Mouse (Mus musculus) ZHBTc4 (cell line): ENCODE measurements around the gene Zfp366.

Experiments used
- DNase-seq: peaks from one replicate; pipeline ENCODE4 v3.0.0-alpha.2; 2011; ENCODE audit warnings: low read depth, low spot score

The Zfp366 gene

DNA sequence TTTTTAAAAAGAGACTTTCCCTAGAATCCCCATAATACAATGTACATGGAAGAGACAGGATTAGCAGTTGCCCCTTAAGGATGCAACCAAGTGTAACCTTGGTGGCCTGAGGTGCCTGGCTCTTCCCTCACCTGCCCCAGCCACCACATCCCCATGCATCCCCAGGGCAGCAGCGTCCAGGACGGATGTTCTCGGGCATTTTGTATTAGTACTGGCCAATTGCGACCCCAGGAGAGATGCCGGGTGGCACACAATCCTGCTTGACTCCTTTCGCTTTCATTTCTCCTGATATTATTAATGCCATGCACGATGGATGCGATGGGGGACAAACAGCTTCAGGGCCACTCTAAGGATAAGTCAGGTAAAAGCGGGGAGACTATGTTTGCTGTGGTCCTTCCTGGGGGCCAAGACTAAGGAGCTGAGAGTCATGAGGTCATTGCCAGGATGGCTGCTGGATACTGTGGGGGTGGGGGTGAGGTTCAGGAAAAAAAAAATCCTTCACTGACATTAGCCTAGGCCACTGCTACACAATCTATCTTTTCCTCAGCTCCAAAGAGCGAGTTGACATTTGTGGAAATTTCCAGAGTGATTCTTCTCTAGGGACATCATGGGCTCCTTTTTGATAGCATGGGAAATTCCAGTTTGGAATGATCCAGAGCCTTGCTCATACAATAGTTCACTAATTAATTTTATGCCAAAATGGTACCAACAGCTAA is 1.7 kb downstream of the Zfp366 start:
- DNase-seq, result no peak

DNA sequence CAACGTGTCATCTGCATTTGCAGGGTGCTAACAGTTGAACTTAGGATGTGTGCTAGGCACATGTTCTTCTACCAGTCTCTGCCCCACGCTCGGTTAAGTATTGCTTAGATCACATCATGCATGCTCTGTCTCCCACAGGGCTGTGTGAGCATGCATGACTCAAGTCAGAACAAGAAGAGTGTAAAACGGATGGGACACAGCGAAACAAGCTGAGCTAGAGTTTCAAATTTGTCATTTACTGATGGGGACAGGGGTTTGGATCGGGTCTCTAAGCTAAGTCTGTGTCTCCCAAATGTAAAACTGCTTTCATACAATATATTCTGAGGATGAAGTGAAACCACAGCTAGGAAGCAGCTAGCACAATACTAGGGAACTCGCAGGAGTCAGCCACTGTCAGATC is 2.2 kb downstream of the Zfp366 start:
- DNase-seq, result no peak

DNA sequence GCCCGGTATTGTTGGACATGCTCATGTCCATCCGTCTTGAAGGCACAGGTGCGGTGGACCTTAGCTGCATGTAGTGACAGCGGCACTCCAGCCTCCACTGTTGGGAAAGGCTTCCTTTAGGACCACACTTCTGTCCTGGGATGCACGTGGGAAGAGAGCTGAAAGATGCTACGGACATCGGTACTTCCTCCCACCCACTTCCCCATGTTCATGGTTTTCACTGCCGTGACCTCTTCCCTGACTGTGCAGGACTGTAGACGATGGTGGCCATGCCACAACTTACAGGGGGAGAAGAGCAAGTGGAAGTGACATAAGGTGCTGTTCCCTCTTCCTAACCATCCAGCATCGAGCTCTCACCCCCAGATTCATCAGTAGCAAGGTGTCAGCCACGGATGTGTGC is 2.8 kb downstream of the Zfp366 start:
- DNase-seq, result no peak

DNA sequence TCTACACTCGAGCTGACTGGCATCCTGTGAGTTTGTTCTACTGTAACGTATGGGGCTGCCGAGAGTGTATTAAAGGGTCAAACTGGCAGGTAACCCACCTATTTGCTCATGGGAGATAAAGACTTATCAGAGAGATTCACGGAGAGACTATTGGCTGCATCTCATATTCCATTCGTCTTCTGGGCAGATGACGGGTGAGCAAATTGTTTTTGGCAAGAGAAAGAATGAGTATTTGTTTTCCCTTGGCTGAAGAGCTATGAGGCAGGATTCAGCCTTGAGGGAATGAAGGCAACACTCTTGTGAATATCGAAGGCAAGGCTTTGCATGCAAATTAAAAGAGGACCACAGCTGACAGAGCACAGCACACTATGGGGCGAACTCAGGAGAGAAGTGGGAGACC is 4.0 kb downstream of the Zfp366 start:
- no peak for DNase-seq

DNA sequence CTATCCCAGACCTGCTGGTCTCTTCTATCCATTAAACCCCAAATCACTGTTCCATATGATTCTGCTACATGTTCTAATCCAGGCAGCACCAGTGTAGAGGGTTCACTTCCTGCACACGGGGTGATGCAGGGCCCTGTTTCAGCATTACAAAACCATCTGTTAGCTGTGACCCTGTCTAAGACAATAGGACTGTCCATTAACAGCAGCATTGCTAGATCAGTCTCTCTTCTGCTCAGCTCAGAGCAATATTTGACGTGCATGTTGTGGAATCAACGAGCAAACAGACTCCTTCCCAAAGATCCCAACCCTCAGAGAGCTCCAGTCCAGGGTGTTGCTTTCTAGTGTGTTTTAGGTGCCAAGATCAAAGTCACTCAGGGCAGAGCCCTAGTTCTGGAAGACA is 5.0 kb downstream of the Zfp366 start:
- no peak for DNase-seq

DNA sequence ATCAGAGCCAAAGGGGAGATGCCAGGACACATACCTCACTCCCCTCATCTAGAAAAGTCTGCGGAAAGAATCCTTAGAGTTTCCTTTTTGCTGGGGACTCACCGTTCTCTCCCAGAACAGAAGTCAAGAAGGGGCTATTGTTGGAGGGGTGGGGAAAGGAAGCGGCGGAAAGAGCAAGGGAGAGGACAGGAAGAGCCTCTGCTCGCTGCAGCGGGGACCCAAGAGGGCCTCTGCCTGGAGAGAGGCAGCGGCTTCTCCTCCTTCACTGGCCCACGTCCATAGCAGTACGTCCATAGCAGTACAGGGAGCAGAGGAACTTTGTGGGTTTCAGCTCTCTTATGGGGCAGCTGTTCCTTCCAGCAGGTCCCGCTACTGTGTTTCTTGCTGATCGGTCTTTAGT is 5.8 kb downstream of the Zfp366 start:
- DNase-seq, result no peak

DNA sequence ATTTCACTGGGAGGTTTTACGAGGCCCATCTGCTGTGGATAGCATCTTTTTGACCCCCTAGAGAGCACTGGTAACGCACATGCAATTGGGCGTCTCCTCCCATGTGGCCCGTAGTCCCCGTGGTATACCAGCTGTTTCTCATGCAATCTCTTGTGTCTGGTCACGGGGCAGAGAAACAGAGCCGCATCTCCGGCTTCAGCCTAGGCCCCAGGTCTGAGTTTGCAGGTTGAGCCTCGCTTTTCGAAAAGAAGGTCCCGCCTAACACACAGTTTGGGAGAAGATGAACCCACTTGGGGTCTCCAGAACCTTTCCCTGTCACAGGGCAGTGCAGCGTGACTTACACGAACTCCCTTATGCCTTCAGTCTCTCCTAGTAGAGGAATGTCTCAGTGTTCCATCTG is 6.4 kb downstream of the Zfp366 start:
- no peak for DNase-seq

DNA sequence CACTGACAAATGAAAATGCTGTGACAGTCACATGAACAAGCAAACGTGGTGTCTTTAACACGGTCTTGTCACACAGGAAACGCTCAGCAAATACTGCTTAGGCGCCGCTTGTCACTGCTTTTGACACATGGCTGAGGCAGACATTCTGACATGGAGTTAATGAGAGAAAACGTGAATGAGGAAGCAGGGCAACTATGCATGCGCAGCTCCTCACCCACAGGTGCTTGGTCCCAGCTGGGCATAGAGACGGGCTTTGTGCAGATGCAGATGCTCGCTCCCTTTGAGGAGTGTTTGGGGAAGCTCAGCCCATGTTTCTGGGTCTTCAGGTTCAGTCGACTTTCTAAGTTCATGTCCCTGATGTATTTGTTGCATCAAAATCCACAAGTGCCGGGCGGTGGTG is 11.7 kb downstream of the Zfp366 start:
- peak; percentile 8 for DNase-seq

DNA sequence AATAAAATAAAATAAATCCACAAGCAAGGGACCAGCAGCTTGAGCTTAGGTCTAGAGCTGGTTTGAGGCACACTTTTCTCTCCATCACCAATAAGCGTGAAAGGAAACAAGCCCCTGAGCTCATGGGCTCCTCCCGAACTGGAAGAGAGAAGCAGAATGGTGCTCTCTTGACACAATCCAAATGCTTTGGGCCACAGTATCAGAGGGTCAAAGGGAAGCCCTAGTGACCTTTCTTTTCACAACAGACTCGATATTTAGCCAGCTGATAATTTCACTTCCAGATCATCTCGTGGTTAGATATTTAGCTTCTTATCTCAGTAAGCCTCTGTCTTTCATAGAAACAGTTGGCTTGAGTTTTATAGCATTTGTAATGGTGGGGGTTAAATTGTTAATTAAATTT is 12.2 kb downstream of the Zfp366 start:
- no peak for DNase-seq

DNA sequence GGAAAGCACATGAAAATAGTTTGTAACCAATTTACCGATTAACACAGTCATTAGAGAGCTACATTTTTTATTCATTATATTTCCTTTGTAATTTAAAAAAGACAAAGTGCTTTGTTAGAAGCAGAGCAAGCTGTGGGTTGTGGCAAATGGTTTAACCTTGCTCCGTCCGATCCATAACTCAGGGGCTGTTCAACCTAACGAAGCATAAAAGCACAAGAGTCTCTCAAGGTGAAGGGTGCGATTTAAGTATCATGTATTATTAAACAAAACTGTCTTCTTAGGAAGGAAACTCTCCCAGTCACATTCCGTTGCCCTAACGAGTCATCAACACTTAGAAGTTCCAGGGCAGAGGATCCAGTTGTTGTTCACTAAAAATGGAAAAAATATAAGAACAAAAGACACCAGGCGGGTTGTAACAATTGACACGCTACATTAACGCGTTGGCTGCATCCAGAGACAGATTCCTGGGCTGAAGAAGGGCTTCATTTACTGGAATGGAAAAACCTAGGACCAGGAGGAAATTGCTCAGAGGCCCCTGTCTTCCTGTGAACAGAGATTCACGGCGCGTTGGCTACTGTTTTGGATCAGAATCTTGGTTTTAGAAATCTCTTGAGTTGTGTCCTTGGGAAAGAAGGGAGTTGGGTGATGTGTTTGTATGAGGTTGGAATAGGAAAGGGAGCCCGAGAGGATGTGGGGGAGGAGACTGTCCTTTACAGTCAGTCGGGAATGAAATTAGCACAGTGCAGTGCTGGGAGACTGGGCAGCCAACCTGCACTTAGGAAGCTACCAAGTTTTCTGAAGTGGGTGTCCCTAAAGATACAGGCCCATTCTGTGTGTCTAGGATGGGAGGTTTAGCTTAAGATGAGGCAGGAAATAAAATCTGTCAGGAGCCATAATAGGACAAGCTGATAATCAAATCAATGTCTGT is 17.3 kb downstream of the Zfp366 start:
- no peak for DNase-seq

DNA sequence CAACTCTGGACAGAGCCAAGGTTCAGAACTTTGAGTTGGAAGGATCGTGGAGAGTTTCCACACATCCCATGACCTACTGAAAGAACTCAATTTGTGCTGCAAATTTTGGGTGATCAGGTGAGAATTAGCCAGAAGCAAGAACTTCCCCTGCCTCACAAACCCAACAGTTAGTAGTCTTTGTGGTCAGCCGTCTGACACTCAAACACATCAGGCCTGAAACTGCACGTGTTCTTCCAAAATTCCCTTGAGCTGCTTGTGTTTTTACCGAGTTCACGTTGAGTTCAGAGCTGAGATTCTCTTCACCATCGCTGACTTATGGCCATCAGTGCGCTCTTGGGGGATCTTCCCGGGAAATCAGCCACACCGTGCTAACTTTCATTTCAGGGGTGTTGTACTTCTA is 22.6 kb downstream of the Zfp366 start:
- no peak for DNase-seq

DNA sequence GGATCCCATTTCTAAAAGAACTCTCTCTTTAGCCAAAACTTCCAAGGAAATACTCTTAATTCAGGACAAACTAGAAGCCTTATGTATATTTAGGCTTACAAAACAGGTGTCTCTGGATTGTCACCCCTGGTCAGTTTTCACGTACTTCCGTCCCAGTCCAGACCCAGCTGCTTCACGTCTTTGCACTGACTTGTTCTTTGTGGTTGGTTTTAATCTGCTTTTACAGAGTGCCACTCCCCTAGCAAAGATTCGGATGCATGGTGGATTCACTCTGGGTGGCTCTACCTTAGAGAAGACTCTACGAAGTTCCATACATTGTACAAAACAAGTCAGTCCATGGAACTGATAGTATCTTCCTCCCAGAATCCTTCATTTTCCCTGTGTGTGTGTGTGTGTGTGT is 25.2 kb downstream of the Zfp366 start:
- no peak for DNase-seq

DNA sequence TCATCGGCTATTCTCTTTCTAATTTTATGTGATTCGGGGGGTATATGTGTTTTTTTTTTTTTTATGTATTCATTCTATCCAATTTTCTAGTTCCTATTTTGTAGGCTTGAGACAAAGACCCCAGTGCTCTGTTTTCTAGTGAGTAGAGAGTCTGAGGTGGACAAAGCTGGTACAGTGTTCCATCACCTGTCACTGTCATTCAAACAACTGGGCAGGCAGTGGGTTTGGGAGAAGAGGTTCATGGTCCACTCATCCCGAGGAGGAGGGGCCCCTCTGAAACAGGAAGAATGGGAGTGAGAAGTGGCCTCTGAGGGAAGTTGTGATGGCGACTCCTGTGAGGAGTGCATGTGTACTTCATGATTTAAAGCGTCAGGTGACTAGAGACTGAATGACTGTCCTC is 26.2 kb downstream of the Zfp366 start:
- DNase-seq, result no peak

DNA sequence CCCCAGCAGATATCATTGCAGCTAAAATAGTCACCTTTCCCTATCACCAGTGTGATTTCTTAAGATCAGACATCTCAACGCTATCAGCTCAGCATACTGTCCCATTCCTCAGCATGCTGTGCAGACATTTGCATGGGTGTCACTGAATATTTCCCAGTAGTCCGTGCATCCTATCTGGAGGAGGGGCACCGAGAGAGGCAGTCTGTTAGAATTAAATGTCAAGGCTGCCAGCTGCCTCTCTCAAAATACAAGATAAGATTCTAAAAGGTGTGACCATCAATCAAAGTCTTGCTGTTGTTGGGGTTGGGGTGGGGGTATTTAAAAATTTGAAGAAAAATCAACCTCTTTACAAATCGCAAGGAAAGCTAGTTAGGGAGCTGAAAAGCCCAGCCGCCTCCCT is 28.4 kb downstream of the Zfp366 start:
- no peak for DNase-seq

DNA sequence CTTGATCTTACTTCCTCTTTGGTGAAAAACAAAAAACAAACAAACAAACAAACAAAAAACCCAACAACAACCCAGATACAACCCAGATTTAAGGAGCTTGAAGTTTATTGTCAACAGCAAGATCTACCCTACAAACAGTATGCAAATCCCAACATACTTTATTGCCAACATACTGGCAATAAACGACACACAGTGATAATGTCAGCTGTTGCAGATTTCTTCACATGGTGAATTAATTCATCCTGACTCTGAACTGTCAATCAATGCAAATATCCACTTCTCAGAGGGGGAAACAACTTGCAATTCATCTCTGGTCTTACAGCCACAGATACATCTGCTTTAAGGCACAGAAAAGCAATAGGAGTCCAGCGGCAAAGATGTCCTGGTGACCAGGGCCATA is 31.4 kb downstream of the Zfp366 start:
- DNase-seq, result no peak

DNA sequence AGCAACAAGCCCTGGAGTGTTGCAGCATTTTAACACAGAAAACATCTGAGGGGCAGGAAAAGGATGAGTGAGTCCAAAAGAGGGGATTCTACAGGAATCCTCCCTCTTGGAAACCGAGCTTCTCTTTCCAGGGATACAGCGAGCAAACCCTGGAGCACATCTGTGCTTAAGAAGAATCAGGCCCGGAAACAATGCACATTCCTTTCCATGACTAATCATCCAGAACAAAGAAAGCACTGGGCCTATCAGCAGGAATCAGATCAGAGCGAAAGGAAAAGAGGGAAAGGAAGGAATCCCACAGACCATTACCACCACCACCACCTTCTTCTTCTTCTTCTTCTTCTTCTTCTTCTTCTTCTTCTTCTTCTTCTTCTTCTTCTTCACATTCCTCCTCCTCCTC is 33.4 kb downstream of the Zfp366 start:
- DNase-seq, result peak; percentile 68

DNA sequence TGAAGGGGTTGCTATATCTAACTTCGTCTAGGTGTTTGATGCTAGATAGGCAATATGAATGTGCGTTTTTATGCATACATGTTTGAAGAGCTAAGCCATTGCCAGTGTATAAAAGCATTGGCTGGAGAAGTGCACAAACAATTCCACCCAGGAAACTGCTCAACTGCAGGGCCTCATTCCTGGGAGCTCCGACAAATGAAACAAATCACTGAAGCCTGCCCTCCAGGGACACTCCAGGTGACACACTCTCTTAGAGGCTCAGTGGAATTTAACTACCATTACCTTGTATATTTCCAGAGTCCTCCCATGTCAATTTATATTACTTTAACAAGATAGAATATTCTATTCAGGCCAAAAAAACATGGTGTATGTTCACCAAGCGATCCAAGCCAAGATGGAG is 35.0 kb downstream of the Zfp366 start:
- no peak for DNase-seq

DNA sequence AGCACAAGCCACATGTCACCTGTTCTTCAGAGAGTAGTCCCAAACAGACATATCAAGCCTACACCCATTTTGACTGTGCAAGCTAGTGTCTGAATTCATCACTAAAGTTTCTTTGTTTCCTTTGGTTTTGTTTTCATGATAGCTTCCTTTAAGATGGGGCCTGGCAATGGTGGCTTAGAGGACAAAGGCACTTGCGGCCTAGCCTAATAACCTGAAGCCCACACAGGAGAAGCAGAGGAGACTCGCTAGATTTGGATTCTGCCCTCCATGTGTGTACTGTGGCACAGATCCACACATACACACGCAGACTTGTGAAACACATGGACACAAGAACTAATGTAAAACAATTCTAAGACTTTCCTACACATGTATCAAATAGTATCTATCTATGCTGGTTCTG is 37.4 kb downstream of the Zfp366 start:
- no peak for DNase-seq

DNA sequence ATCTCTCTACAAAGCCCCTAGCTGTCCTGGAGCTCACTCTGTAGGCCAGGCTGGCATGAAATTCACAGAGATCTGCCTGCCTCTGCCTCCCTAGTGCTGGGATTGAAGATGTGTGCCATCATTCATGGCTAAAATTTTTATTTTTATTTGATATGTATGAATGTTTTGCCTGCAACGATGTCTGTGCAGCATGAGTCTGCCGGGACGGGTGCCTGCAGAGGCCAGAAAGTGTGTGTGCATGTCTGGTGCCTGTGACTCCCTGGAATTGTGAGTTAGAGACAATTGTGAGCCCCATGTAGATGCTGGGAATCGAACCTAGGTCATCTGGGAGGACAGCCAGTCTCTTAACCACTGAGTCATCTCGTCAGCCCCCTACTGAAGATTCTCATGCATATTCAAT is 37.9 kb downstream of the Zfp366 start:
- DNase-seq, result no peak

DNA sequence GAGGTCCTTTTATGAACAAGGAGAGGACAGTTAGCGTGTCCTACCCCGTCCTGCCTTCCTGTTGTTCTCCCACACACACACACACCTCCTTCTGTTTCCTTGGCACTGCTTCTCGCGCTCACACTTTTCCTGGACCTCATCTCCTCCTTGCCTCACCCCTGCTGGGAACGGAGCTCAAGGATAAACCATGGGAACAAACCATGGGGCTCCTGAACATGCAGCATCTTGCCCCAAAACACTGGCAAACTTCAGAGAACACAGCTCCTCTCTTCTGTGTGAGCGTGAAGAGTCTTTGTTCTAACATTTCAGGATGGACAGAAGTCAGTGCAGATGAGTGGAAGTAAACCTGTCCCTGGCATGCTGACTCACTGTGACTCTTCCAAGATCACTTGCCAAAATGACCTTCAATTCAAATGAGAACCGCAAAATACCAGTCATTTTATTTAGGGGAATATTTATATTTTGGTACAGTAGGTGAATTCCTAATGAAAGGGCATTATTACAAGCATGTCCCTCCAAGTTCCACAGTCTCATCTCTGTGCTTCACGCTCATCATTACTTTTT is 38.8 kb downstream of the Zfp366 start:
- DNase-seq, result no peak

DNA sequence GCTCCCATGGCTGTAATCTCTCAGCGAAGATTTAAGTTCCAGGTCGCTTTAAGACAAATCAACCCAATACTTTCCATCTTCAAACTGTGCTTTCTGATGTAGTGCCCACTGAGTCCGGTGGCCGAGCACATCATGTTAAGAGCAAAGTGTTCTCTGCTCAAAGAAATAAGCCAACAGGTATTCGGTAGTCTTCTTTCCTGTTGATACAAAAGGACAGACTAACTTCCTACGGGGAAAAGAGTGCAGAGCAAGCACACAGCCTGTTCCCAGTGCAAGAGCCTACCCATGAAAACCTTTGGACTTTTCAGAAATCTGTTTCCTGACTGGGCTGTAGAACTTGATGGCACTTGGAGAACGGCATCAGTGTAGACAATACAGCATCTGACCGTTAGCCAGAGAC is 39.3 kb downstream of the Zfp366 start:
- DNase-seq, result no peak

DNA sequence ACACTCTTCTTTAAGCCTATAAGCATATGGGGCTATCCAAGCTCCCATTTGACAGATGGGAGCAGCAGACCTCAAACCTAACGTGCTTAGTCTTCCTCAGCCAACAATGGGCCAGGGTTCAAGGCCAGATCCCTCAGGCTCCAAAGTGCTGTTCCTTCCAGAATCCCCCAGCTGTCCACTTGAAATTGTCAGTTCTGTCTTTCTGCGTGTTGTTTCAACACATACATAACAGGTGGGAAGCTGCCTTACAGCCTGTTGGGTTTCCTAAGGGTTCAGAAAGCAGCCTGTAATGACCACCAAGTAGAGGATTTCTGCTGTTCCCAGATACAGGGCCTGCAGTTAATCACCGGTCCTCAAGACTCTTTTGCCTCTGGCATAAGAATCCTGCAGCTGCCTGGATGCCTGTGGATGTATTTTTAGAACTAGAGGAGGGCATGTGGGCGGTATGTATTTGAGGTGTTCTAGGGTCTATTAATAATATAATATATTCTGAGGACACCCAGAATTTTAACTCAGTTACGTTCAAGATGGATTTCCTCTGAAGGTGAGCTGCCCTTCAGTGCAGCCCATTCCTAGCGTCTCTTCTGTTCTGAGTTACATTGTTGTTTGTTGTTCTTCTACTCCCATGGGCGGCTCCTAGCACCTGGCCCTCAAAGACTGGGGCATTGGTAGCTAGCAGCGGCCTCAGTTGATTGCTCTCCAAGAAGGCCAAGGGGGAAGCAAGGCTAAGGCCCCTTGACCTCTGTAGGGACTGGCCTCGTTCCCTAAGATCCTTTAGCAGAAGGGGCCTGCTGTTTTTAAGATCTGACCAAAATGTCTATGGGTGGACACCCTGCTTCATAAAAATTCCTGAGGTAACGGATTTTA is 41.0 kb downstream of the Zfp366 start:
- no peak for DNase-seq
